Mouse (Mus musculus) kidney, postnatal 4 days (tissue): ENCODE data around the gene Pgrmc2.
A peak's percentile ranks its signal among the peaks of the same experiment; 100 is the strongest.

Experiments
- DNase-seq, 2 experiments: peaks; one replicate each; pipeline ENCODE4 v3.0.0; 2021; ENCODE audit warnings: mixed read lengths in 2 of 2

Pgrmc2 gene

DNA sequence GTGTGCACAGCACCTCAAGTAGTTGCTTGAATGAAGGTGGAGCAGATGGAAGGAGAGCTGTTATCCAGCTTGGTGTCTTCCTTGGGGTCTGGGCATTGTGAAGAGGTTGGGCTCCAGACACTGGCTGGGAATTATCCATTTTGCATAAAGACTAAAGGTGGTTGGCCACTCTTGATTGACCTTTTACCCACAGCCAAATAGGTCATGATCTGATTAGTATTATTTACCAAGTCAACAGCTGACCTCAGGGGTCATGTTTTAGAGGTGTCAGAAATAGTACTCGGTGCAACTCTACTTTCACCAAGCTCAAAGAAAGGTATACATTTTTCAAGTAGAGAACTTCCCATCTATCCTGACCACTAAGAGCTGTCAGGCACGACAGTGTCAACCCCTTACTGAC, 17.5 kb downstream of the Pgrmc2 start:
- DNase-seq: no peak

- DNase-seq: no peak
Observed at GRCm38 (mm10) chr3:41062758-41063157, 20.1 kb downstream of the Pgrmc2 start.

- no peak for DNase-seq
Observed at GRCm38 (mm10) chr3:41061831-41062565, 20.8 kb downstream of the Pgrmc2 start.

DNA sequence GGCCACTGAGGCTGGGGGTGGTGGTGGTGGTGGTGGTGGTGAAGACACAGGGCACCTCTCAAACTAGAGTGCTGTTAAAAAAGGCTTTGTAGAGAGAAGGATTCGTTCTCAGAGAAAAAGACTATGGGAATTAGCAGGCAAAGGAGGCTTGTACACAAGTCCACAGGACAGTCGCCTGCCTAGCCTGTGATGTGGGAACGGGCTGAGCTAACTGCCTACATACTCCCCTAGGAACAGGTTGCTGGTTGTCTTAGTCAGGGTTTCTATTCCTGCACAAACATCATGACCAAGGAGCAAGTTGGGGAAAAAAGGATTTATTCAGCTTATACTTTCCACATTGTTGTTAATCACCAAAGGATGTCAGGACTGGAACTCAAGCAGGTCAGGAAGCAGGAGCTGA, 23.6 kb downstream of the Pgrmc2 start:
- DNase-seq: no peak

DNA sequence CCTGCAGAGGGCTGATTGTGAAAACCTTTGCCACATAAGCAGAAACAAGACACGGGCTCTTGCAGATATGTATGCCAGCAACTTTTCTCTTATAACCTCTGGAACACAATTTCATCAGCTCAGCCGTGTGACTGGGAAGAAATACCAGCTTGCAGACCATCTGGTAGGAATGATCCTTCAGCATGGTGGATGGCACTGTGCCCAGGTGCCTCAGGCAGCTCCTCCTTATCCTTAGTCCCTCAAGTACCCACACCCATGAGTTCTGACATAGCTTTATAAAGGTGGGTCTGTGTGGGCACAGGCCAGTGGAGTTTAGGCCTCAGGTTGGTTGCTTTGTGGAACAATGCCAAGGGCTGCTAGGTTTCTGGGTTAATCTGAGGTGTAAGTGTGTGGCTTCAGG, 24.5 kb downstream of the Pgrmc2 start:
- peak; percentile 7 to 8 for DNase-seq

DNA sequence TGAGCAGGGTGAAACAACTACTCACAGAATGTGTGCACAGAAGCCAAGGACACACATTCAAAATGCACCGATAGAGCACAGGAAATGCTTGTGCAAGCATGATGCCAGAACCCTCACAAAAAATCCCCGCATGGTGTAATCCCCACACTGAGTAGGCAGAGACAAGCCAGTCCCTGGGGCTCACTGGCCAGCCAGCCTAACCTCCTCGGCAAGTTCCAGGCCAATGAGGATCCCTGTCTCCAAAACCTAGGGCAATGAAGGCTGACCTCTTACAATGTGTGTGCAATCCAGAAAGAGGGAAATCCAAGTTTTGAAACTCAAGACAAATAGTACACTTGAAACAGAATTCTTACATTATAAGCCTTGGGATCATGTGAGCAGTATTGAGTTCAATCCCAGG, 29.5 kb downstream of the Pgrmc2 start:
- DNase-seq: no peak

GRCm38 (mm10) chr3:41047838-41048237, 35.0 kb downstream of the Pgrmc2 start:
- DNase-seq: no peak

GRCm38 (mm10) chr3:41043756-41044354, 39.0 kb downstream of the Pgrmc2 start:
- DNase-seq: no peak

DNA sequence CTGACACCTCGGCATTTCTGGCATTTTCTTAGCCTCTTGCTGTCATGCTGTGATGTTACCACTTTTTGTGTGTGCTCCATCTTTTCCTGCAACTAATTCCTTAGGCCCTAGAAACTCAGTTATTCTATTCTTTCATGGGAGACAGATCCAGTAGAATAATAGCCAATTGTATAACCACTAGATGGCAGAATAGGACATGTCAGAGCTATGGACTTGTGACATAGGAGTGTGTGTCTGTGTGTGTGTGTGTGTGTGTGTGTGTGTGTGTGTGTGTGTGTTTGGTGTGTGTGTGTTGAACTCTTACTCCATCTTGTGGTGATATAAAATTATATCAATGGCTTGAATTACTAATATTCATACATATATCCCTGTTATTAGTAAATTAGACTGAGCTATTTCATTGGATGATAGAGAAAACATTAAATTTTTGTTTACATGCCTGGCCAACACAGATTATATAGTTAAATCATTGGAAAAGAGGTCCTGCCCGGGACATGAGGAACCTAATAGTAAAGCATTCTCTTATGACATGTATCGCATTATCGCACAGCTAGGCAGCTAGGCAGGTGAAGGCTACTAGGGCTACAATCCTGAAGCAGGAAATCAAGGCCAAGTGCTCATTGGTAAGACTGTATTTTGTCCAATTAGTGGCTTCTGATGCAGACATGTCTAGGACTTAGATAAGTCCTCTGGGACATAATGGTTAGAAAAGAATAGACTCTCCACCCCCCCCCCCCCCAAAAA, 40.5 kb downstream of the Pgrmc2 start:
- peak; percentile 65 for DNase-seq

GRCm38 (mm10) chr3:41041241-41041640, 41.6 kb downstream of the Pgrmc2 start:
- no peak for DNase-seq

- DNase-seq: no peak
Observed at GRCm38 (mm10) chr3:41038297-41038916, 44.4 kb downstream of the Pgrmc2 start.

DNA sequence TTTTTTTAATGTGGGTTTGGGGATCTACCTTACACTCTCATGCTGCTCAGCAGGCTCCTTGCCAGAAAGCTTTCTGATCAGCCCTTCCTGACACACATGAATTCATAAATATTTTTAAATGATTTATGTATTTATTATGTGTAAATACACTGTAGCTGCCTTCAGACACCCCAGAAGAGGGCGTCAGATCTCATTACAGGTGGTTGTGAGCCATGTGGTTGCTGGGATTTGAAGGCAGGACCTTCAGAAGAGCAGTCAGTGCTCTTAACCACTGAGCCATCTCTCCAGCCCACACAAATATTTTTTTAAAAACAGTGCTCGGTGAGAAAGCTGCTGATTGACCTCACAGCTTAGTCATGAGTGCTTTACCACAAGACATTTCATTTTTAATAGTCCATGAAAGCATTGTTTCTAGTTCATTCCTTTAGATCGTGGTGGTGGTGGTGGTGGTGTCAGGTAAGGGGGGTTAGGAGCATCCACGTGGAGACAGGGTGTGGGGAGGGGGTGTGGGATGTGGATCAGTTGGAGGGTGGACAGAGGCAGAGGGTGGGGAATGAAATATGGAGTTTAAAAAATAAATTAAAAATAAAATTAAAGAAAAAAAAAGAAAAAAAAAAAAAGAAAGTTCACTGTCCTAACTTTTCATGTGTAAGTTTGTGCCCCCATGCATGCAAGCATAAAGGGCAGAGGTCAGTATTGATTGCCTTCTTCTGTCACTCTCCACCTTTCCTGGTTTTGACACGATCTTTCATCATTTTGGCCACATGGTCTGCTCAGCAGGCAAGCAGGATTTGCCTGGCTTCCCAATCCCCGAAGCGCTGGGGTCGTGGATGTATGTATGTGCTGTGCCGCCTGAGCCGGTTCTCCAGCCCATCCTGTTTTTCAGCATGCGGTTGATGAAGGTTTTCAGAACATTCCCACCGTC, 51.3 kb downstream of the Pgrmc2 start:
- no peak for DNase-seq

DNA sequence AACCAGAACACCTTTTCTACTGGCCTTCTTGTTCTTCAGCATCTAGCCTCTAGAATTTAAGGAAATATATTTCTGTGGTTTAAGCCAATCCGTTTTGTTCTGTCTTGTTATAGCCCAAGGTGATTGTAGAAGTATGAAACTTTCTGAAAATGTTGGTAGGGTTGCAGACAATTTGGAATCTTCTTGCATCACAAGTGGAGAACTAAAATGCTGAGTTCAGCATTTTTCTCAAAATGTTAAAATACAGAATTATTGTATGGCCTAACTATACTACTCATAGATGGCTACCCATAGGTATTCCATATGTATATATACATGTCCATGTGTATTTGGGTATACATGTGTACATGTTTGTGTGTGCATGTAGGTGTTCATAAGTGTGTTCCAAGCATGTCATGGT, 52.1 kb downstream of the Pgrmc2 start:
- DNase-seq: no peak

GRCm38 (mm10) chr3:41021980-41022379, 60.9 kb downstream of the Pgrmc2 start:
- no peak for DNase-seq

- no peak for DNase-seq
Observed at GRCm38 (mm10) chr3:41020687-41021086, 62.2 kb downstream of the Pgrmc2 start.

DNA sequence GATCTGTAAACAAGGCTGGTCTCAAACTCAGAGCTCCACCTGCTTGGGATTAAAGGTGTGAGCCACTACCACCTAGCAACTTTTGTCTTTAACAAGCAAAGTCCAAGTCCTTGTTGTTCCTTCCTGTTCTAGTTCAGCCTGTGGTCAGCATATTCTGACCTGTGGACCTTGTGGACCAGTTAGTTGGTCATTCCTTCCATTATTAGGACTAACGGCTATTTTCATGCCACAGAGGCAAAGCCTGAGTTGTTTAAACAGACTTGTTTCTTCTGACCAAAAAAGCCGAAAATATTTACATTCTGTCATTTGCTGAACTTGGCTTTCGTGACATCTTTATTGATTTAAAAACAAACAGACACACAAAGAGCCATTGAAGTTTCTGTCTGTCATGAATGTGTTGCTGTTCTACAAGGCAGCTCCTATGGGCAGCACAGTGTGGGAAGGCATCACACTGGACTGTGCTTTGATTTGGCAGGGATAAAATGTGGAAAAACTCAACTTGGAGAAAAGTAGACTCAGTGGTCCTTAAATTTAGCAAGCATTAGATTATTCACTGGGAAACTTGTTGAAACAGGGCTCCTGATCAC, 64.7 kb downstream of the Pgrmc2 start:
- DNase-seq: no peak
